Mouse (Mus musculus) kidney, postnatal 0 days (tissue): Measurements from ENCODE around the gene Rxfp2. TPM values are rescaled to one million over a fixed set of nuclear protein-coding genes. Genes with fewer than 3 reads are reported as not detected.

Source experiments
- ATAC-seq: fragments of 200-750 bp; cut with Nextera tagmentation; replicated peaks from 2 replicates; pipeline ENCODE4 v1.8.0; 2017; ENCODE audit warnings: low read depth, moderate number of reproducible peaks, moderate TSS enrichment, moderate library complexity; ENCODE audit not compliant: low FRiP score
- DNase-seq: peaks from one replicate; pipeline ENCODE4 v3.0.0-alpha.2; 2016; ENCODE audit warnings: low spot score
- H3K27ac ChIP-seq: fragments of 300-500 bp; sonication (generic); 2 replicates; pipeline ENCODE4 v1.5.1; 2014; ENCODE audit warnings: mild to moderate bottlenecking
- H3K27me3 ChIP-seq: fragments of 300-500 bp; sonication (generic); 2 replicates; pipeline ENCODE4 v1.6.1; 2014; ENCODE audit warnings: low read length, mixed read lengths; ENCODE audit not compliant: insufficient read depth
- H3K36me3 ChIP-seq: fragments of 300-500 bp; sonication (generic); 2 replicates; pipeline ENCODE4 v1.6.1; 2014; ENCODE audit warnings: low read length, mixed read lengths; ENCODE audit not compliant: insufficient read depth
- H3K4me1 ChIP-seq: fragments of 300-500 bp; sonication (generic); replicated peaks from 2 replicates; pipeline ENCODE4 v1.6.1; 2014; ENCODE audit warnings: antibody characterized with exemption, low read length, mixed read lengths; ENCODE audit not compliant: insufficient read depth
- H3K4me2 ChIP-seq: fragments of 300-500 bp; sonication (generic); 2 replicates; pipeline ENCODE4 v1.6.1; 2014; ENCODE audit warnings: mild to moderate bottlenecking, low read length, moderate library complexity, mixed read lengths
- H3K4me3 ChIP-seq: fragments of 300-500 bp; sonication (generic); replicated peaks from 2 replicates; pipeline ENCODE4 v1.5.1; 2014; ENCODE audit warnings: low read depth, low read length
- H3K9ac ChIP-seq: fragments of 300-500 bp; sonication (generic); 2 replicates; pipeline ENCODE4 v1.6.1; 2014; ENCODE audit warnings: low read depth, low read length
- H3K9me3 ChIP-seq: fragments of 300-500 bp; sonication (generic); replicated peaks from 2 replicates; pipeline ENCODE4 v1.6.1; 2016; ENCODE audit warnings: low read length, inconsistent platforms, mixed read lengths
- CTCF ChIP-seq: IDR thresholded peaks from 2 replicates; pipeline ENCODE4 v1.5.1; 2016; ENCODE audit warnings: antibody characterized with exemption, low read depth, mild to moderate bottlenecking, moderate library complexity
- WGBS: fragments of 180-500 bp; shearing (Covaris S2); extraction: QIAGEN DNeasy Blood & Tissue Kit; methylation state at CpG from one replicate; pipeline ENCODE4 v1.1.7; 2014; 5-methylcytosine and 5-hydroxymethylcytosine counted together
- polyA plus RNA-seq: library from polyadenylated mRNA; unstranded; fragments of >200 nt; fragmentation: Nextera tagmentation; extraction: Ambion mirVana; gene quantifications from 2 replicates; pipeline ENCODE4 v1.2.1, GENCODE M21; 2015

The Rxfp2 gene
- polyA plus RNA-seq, 1 experiment from 2014 or later, result 0.46 TPM

DNA sequence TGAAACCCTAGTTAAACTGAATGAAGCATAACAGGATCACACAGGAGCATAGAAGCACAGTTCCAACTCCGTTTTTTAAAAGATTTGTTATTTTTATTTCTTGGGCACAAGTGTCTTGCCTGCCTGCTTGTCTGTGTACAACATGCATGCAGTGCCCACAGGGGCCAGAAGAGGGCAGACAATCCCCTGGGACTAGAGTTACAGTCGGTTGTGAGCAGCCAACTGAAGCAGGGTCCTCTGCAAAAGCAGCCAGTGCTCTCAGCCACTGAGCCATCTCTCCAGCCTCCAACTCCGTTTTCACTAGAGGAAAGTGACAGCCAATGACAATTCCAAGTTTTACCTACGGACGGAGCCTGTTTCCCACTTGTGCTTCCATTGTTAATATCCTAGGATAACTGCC, 33.4 kb downstream of the Rxfp2 start:
- 51% methylated on average over 5 of the region's 5 CpGs for WGBS
- DNase-seq, result peak; percentile 69

GRCm38 (mm10) chr5:150053294-150053693, 34.8 kb downstream of the Rxfp2 start:
- Histone ChIP-seq H3K36me3 (no peaks in the 10 kb centered on the region), H3K27me3 (no peaks in the 10 kb centered on the region), H3K9me3 (no peaks in the 10 kb centered on the region), H3K9ac (no peak overlapping the region), H3K4me2 (no peak overlapping the region), H3K27ac (no peak overlapping the region), H3K4me1 (no peaks in the 10 kb centered on the region), H3K4me3 (no peak overlapping the region)
- TF ChIP-seq CTCF, result no peak
- 81% methylated on average over 4 of the region's 4 CpGs for WGBS
- ATAC-seq (no peak), DNase-seq (no peak)

More for the DNA sequence above, 33.4 kb downstream of the Rxfp2 start:
- Histone ChIP-seq H3K4me1 (no peaks in the 10 kb centered on the region), H3K27ac (no peak overlapping the region), H3K9ac (no peak overlapping the region), H3K4me2 (no peak overlapping the region), H3K36me3 (no peaks in the 10 kb centered on the region), H3K9me3 (no peaks in the 10 kb centered on the region), H3K27me3 (no peaks in the 10 kb centered on the region), H3K4me3 (no peak overlapping the region)
- no peak for ATAC-seq
- peak; percentile 76 for TF ChIP-seq CTCF

DNA sequence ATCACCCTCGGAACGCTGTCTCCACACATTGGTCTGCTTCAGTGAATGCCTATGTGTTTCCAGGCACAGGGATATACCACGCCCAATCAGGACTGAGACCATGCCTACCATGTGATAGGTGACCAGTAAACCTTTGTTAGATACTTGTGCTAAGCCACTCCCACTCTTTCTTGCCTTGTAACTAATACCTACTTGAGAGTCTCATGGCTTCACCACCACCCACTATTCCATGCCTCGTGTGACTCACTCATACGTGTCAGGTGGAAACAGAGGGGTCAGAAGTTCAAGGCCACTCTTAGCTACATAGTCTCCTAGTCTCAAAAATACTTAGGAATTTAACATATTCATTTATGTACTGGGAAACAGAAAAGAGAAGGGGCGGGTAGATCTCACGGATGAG, 35.5 kb downstream of the Rxfp2 start:
- 80% methylated on average over 7 of the region's 7 CpGs for WGBS
- ATAC-seq, result no peak
- TF ChIP-seq CTCF, result no peak
- no peaks in the 10 kb centered on the region for H3K4me1 ChIP-seq
- H3K4me3 ChIP-seq, result no peak overlapping the region
- no peaks in the 10 kb centered on the region for H3K27me3 ChIP-seq
- H3K27ac ChIP-seq, result no peak overlapping the region
- no peak for DNase-seq
- no peak overlapping the region for H3K9ac ChIP-seq
- H3K4me2 ChIP-seq, result no peak overlapping the region
- H3K9me3 ChIP-seq, result no peaks in the 10 kb centered on the region
- H3K36me3 ChIP-seq, result no peaks in the 10 kb centered on the region

GRCm38 (mm10) chr5:150055322-150055721, 36.8 kb downstream of the Rxfp2 start:
- DNase-seq (no peak), ATAC-seq (no peak)
- WGBS, result 91% methylated on average over 1 of the region's 1 CpGs
- Histone ChIP-seq H3K4me1 (no peaks in the 10 kb centered on the region), H3K9me3 (no peaks in the 10 kb centered on the region), H3K9ac (no peak overlapping the region), H3K27ac (no peak overlapping the region), H3K36me3 (no peaks in the 10 kb centered on the region), H3K4me3 (no peak overlapping the region), H3K27me3 (no peaks in the 10 kb centered on the region), H3K4me2 (no peak overlapping the region)
- TF ChIP-seq CTCF, result no peak

DNA sequence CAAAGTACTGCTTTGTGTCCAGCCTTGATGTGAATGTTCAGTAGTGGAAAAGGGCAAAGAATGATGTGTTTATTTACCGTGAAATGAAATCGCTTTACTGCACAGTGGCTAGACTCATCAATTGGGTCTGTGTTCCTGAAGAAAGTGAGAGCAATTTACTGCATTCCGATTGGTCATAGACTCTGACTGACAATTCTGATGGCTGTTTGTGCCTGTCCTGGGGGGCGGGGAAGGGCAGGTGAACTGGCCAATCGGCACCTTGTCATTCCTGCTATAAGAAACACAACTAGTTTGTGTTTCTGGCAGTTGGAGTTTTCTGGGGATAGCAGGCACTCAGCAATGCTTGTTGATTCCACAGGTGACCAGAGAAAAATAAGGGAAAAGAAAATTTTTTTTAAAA, 37.6 kb downstream of the Rxfp2 start:
- H3K4me3 ChIP-seq, result no peak overlapping the region
- H3K36me3 ChIP-seq, result no peaks in the 10 kb centered on the region
- no peaks in the 10 kb centered on the region for H3K27me3 ChIP-seq
- H3K9ac ChIP-seq, result no peak overlapping the region
- ATAC-seq (no peak; the same call in 1 of the 2 replicates), DNase-seq (peak; percentile 70)
- no peak overlapping the region for H3K27ac ChIP-seq
- no peak overlapping the region for H3K4me2 ChIP-seq
- H3K4me1 ChIP-seq, result no peaks in the 10 kb centered on the region
- H3K9me3 ChIP-seq, result no peaks in the 10 kb centered on the region
- no peak for TF ChIP-seq CTCF
- WGBS, result 49% methylated on average over 5 of the region's 5 CpGs

- Histone ChIP-seq H3K4me1 (no peaks in the 10 kb centered on the region), H3K4me2 (no peak overlapping the region), H3K36me3 (no peaks in the 10 kb centered on the region), H3K4me3 (no peak overlapping the region), H3K9ac (no peak overlapping the region), H3K27me3 (no peaks in the 10 kb centered on the region), H3K27ac (no peak overlapping the region), H3K9me3 (no peaks in the 10 kb centered on the region)
- ATAC-seq (no peak), DNase-seq (no peak)
- WGBS, result 82% methylated on average over 5 of the region's 5 CpGs
- 0 out of 2 replicates have a peak, but pooled peaks have one; percentile 23 for TF ChIP-seq CTCF
Observed at GRCm38 (mm10) chr5:150058845-150059244, 40.4 kb downstream of the Rxfp2 start.

- ATAC-seq (no peak), DNase-seq (no peak)
- Histone ChIP-seq H3K27ac (no peak overlapping the region), H3K9ac (no peak overlapping the region), H3K4me1 (no peaks in the 10 kb centered on the region), H3K36me3 (no peaks in the 10 kb centered on the region), H3K9me3 (no peaks in the 10 kb centered on the region), H3K4me3 (no peak overlapping the region), H3K27me3 (no peaks in the 10 kb centered on the region), H3K4me2 (no peak overlapping the region)
- TF ChIP-seq CTCF, result no peak
- WGBS, result 80% methylated on average over 9 of the region's 9 CpGs
Observed at GRCm38 (mm10) chr5:150059466-150059865, 41.0 kb downstream of the Rxfp2 start.
